Mouse (Mus musculus) adrenal gland, adult 8-10 months (tissue): ENCODE data around the gene Slc25a10. TPM values are rescaled to one million over a fixed set of nuclear protein-coding genes. Genes with fewer than 3 reads are reported as not detected.
A peak's percentile ranks its signal among the peaks of the same experiment; 100 is the strongest.

Experiments used
- DNase-seq: peaks from one replicate; pipeline ENCODE4 v3.0.0; 2022
- total RNA-seq, 4 experiments: library from RNA; stranded (reverse); gene quantifications; 2 replicates each; pipeline ENCODE4 v1.2.4; 2022

The Slc25a10 gene
- total RNA-seq, 4 experiments from 2014 or later = 121 to 174 (median 163) TPM

- peak; percentile 86 for DNase-seq
Measured at GRCm38 (mm10) chr11:120484265-120484981, 7.2 kb upstream of the Slc25a10 start, which contains the start of gene Mrpl12. TSS of gene Mrpl12 (plus strand) at chr11:120484613.

GRCm38 (mm10) chr11:120485251-120485650 is 6.4 kb upstream of the Slc25a10 start:
- no peak for DNase-seq

DNA sequence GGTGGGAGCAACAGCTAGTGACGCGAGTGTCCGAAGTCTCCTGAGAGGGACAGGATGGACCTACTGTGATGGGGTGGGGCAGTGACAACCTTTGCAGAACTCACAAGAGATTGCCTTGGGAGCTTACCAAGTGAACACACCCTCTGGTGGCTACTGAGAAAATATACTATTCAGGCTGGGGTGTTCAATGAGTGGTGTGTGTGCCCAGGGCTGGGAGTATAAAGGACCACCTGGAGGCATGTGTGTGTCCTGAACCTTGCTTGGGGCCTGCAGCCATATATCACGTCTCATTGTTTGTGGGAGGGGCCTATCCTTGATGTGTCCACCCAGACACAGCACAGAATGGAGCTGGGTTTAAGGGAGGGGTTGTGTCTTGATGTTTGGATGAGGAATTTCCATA is 3.1 kb upstream of the Slc25a10 start:
- no peak for DNase-seq

DNA sequence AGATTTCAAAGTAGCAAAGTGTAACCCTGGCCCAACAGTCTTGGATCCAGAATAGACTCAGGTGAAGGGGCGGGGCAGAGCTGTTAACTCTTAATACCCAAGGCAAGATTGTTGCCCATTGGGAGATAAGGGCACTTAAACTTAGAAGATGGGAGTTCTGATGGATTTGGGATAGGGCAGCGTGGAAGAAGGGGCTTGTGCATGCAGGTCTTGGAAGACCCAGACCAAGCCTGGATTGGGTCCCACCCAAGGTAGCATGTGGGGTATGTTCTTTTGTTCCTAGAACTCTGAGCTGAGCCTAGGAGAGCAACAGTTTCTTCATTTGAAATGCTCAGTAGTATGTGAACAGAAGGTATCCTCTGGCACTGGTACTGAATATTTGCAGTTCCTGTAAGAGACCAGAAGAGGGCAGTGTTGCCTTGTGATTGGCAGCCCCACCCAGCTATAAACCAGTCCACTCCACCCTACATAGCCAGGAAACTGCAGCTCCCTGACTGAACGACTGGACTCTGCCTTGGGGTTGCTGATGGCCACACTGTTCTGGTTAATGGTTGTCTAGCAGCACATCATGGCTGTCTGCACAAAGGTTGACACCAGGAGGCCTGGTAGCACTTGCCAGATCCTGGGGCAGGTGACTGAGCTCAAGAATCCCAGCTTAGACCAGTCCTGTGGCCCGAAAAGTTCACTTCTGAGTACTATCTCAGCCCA is 2.4 kb upstream of the Slc25a10 start:
- peak; percentile 56 for DNase-seq

DNA sequence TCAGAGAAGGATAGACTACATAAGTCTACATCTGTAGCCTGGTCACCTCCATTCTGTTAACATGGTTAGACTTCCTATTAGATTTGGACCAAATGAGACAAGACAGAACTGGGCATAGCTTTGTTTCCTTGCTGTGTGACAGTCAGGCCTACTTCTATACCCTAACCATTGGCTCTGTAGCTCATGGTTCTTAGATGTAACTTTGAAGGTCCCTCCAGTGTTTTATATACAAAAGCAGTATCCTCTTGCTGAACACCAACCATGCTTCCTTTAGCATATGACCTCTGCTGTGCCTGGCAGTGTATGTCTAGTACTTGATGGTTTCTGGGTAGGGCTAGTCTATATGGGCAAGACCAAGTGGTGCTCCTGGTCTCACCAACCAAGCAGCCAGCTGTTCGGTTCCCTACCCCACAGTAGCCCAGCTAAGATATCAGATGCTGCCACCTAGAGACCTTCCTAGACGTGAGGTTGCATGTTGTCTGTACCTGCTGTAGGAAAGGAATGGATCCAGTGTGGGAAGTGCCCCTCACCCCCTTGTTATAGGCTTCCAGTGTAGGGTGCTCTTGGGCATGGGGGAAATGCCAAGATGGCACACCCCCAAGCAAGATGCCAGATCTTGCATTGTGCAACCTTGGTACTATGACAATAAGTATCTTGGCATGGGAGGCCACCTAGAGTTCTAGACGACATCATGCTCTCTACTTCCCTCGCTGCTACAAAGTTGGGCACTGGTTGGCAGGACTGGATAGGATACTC is 1.2 kb upstream of the Slc25a10 start:
- no peak for DNase-seq

- no peak for DNase-seq
Measured at GRCm38 (mm10) chr11:120492024-120492877, 611 bp downstream of the Slc25a10 start.

- DNase-seq = no peak
Measured at GRCm38 (mm10) chr11:120492878-120493203, 1.2 kb downstream of the Slc25a10 start.

- DNase-seq = no peak
Measured at GRCm38 (mm10) chr11:120493351-120493750, 1.7 kb downstream of the Slc25a10 start.

DNA sequence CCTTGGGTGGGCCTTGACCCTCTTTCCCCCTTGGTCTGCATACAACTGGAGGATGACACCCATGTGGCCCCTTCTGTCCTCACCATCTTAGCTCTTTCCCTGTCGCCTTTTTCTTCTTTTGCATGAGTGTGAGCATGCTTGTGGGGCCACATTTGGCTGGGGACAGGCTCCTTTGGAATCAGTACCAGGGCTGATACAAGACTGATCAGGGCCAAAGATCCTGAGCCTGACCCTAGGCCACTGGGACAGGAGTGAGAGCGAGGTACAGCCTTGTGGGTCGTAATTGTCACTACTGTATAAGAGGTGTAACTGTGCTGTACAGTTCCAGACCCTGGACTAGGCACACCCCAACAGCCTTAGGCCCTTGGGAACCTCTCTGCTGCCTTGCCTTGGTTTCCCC is 2.3 kb downstream of the Slc25a10 start:
- no peak for DNase-seq

- DNase-seq = peak; percentile 87
Measured at GRCm38 (mm10) chr11:120497436-120497835, 5.8 kb downstream of the Slc25a10 start.

DNA sequence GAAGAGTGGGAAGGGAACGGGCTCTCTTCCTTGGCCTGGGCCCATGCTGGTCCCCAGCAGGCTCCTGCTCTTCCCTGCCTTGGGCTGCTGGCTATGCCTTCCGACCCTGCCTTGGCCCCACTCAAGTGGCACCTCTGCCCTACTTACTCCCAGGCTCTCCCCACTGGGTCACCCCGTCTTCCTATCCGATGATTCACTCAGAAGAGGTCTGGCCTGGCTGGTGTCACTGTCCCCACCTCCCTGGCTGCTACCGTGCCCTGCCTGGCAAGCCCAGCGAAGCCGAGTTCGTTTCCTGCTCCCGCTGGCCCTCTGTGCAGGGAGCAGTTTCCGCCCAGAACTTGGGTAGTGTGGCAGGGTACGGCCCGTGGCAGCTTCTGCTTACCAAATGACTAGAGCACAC is 6.6 kb downstream of the Slc25a10 start:
- no peak for DNase-seq

- DNase-seq = no peak
Measured at GRCm38 (mm10) chr11:120498891-120499290, 7.3 kb downstream of the Slc25a10 start.

GRCm38 (mm10) chr11:120499894-120500293 is 8.3 kb downstream of the Slc25a10 start:
- no peak for DNase-seq

GRCm38 (mm10) chr11:120500357-120500756 is 8.7 kb downstream of the Slc25a10 start:
- no peak for DNase-seq

DNA sequence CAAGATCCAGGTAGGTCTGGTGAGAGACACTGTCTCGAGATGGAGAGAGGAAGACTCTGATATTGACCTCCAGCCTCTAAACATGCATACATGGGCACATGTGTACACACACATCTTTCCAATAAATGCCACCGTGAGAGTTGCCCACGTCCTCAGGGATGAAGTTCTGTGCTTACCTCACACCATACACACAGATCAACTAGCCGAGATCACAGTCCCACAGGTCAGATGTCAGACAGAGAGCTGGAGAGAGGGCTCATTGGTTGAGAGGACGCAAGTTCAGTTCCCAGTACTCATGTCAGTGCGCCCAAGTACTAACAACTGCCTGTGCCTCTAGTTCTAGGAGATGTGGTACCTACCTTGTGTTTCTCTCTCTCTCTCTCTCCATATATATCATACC is 9.4 kb downstream of the Slc25a10 start:
- no peak for DNase-seq

GRCm38 (mm10) chr11:120501701-120502100 is 10.1 kb downstream of the Slc25a10 start:
- no peak for DNase-seq

DNA sequence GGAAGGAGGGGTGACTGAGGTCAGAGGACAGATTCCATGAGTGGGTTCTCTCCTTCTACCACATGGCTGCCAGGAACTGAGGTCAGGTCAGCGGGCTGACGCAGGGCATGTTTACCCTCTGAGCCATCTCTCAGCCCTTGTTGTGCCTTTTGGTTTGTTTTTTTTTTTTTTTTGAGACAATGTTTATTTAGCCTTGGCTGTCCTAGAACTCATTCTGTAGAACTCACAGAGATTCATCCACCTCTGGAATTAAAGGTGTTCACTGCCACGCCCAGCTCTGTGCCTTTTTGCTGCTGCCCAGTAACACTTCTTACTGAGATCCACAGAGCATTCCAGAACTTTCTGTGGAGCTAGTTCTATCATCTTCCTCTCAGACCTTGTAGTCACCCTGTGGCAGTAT is 14.0 kb downstream of the Slc25a10 start:
- no peak for DNase-seq

DNA sequence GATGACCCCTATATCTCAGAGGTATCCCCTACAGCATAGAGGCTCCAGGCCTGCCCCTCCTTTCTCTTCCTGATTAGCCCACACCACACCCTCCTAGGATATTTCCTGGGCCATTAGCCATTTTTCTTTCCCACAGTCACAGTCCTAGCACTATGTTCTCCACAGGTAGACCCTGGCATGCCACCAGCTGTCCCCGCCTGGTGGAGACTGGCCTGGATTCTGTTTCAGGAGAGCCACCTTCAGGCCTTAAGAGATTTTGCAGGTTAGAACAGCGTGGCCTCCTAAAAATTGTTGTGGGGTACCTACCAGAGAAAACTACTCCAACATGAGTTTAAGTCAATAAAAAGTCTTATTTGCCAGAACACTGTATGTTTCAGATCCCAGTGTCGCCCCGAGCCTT is 15.3 kb downstream of the Slc25a10 start:
- DNase-seq = no peak

DNA sequence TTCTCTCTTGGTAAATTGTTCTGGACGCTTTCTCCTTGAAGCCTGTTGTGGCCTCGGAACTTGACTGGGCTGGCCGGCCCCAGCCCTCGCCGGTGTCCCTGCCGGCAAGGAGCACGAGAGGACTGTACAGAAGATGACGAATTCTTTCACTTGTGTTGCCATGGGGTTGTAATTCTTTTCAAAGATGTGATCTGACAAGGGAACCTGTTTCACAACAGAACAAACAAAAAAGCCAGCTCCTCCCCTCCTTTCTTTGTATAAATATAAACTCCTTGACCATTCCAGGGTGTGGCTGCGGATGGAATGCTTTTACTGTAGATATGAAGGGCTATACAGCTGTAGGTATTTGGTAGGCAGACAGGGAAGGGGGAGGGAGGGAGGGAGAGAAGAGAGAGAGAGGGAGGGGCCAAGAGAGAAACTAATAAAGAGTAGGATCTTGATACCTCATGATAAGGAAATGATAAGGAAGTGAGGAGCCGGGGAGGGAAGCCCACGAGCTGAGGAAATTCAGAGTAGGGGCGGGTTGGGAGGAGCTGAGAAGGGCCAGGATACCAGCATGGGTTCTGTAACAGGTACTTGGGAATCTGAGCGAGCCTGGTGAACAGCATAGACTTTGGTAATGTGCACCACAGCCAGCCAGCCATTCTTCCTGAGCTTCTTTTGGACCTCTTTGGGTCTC is 16.1 kb downstream of the Slc25a10 start:
- DNase-seq = no peak

DNA sequence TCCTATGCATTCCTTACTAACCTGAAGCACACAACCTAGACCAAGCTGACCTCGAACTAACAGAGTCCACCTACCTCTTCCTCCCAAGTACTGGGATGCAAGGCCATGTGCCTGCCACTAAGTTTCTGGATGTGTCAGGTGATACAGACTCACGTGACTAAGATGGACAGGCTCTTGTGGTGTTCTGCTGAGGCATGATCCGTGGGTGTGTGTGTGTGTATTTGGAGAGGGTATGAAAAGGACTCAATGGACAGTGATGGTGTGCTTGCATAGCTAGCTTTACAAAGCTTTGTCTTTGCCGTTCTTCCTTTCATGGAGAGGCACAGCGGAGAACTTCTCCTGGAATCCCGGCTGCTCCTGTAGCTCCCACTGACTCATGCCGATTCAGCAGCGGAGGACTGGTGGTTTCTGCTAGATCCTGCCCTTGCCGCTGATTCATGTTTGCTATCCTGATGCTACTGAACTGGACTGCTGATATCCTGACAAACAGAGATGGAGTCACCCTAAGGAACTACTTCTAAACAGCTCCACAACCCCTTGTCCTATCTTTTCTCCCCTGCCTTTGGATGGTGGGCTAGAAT is 16.7 kb downstream of the Slc25a10 start:
- no peak for DNase-seq

DNA sequence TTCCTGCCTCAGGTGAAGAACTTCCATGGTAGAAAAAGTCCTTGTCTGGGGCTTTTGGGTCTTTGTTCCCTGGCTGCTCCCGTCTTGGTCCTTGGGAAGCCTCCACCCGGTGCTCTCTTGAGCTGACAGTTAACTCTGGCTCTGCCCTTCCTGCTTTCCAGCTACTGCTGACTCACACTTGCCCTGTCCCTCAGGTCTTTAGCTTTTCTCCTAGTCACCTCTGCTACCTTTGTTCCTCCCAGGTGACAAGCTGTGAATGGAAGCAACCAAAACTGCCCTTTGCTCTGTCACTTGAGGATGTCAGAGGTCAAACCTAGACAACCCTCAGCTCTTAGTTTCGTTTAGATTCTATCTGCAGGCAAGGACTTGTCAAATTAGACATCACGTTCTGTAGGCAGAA is 18.3 kb downstream of the Slc25a10 start:
- DNase-seq = no peak
